Mouse (Mus musculus) stomach, embryonic 15.5 days (tissue): ENCODE measurements around the gene Olfr918. TPM values are rescaled to one million over a fixed set of nuclear protein-coding genes. Genes with fewer than 3 reads are reported as not detected.

ENCODE experiments used
- ATAC-seq: fragments of 200-750 bp; cut with Nextera tagmentation; 2 replicates; pipeline ENCODE4 v1.8.0; 2017; ENCODE audit warnings: low read depth, moderate number of reproducible peaks, moderate TSS enrichment; ENCODE audit not compliant: insufficient read depth, low FRiP score
- H3K27ac ChIP-seq: fragments of 300-500 bp; sonication (generic); 2 replicates; pipeline ENCODE4 v1.5.1; 2015; ENCODE audit warnings: mild to moderate bottlenecking, inconsistent platforms
- H3K27me3 ChIP-seq: fragments of 300-500 bp; sonication (generic); replicated peaks from 2 replicates; pipeline ENCODE4 v1.6.1; 2015; ENCODE audit warnings: inconsistent platforms
- H3K36me3 ChIP-seq: fragments of 300-500 bp; sonication (generic); 2 replicates; pipeline ENCODE4 v1.6.1; 2015; ENCODE audit warnings: inconsistent platforms
- H3K4me1 ChIP-seq: fragments of 300-500 bp; sonication (generic); 2 replicates; pipeline ENCODE4 v1.6.1; 2015; ENCODE audit warnings: inconsistent platforms
- H3K4me2 ChIP-seq: fragments of 300-500 bp; sonication (generic); 2 replicates; pipeline ENCODE4 v1.6.1; 2015; ENCODE audit warnings: mild to moderate bottlenecking, inconsistent platforms
- H3K4me3 ChIP-seq: fragments of 300-500 bp; sonication (generic); replicated peaks from 2 replicates; pipeline ENCODE4 v1.5.1; 2015; ENCODE audit warnings: inconsistent platforms
- H3K9ac ChIP-seq: fragments of 300-500 bp; sonication (generic); 2 replicates; pipeline ENCODE4 v1.6.1; 2015; ENCODE audit warnings: inconsistent platforms
- H3K9me3 ChIP-seq: fragments of 300-500 bp; sonication (generic); 2 replicates; pipeline ENCODE4 v1.6.1; 2016; ENCODE audit warnings: inconsistent platforms
- WGBS: fragments of 180-500 bp; shearing (Covaris S2); methylation state at CpG from one replicate; pipeline ENCODE4 v1.1.7; 2015; 5-methylcytosine and 5-hydroxymethylcytosine counted together
- polyA plus RNA-seq: library from polyadenylated mRNA; unstranded; fragments of >200 nt; fragmentation: Nextera tagmentation; extraction: Ambion mirVana; gene quantifications from 2 replicates; pipeline ENCODE4 v1.2.1, GENCODE M21; 2015

Gene Olfr918
- polyA plus RNA-seq, result not detected in 2 replicates

DNA sequence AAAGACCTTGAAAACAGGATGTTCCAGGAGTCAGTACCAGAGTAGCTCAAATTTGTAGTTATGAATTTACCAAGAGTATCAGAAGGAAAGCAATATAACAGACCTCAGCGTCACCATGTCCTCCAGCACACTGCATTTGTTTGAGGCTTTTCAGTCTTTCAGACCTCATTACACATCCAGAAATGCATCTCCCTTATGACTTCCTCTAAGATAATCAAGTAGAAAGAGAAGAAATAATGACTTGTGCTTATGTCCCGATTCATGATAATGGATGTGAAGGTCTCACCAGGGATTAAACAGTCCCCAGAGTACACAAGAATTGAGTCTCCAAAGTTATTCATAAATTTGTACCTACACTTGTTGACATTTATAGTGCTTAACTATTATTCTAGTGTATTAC, at the start of gene Olfr918:
TSS of gene Olfr918 (minus strand) at position 101 of the 400 bp plus-strand sequence.
- H3K4me3 ChIP-seq, result no peak within 1 kb of the TSS

DNA sequence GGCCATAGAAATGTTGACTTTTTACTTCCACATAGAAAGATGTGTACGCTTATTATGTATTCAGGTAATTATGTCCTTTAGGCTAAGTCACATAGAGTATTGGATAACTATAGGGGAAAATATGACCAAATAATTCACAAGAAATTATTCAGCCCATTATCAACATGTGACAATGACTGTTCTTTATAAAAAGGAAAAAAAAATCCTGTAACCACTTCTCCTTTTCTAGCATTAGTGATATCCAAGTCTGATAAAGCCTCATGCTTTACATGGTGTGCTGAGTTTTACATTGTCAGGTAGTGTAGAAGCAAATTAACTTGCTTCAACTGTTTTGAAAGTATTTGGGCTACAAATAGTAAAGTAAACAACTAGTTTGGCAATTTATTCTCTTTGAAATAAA, 49.6 kb upstream of the Olfr918 start:
- Histone ChIP-seq H3K4me2 (no peak overlapping the region), H3K9ac (no peak overlapping the region), H3K27ac (no peak overlapping the region), H3K36me3 (peaks cover 6% of the 10 kb centered on the region; the same call in 1 of the 2 replicates), H3K27me3 (no peaks in the 10 kb centered on the region), H3K4me1 (peaks cover 7% of the 10 kb centered on the region; the same call in 1 of the 2 replicates), H3K9me3 (no peaks in the 10 kb centered on the region), H3K4me3 (no peak overlapping the region)
- WGBS, result 94% methylated on average over 1 of the region's 1 CpGs
- ATAC-seq, result no peak

More for the DNA sequence above, at the start of gene Olfr918:
- no peak for ATAC-seq
- Histone ChIP-seq H3K36me3 (no peaks in the 10 kb centered on the region), H3K27ac (no peak within 1 kb of the TSS), H3K4me1 (no peaks in the 10 kb centered on the region), H3K27me3 (no peaks in the 10 kb centered on the region), H3K9ac (no peak within 1 kb of the TSS), H3K9me3 (no peaks in the 10 kb centered on the region), H3K4me2 (no peak within 1 kb of the TSS)
- WGBS, result 77% methylated on average over 2 of the region's 2 CpGs

DNA sequence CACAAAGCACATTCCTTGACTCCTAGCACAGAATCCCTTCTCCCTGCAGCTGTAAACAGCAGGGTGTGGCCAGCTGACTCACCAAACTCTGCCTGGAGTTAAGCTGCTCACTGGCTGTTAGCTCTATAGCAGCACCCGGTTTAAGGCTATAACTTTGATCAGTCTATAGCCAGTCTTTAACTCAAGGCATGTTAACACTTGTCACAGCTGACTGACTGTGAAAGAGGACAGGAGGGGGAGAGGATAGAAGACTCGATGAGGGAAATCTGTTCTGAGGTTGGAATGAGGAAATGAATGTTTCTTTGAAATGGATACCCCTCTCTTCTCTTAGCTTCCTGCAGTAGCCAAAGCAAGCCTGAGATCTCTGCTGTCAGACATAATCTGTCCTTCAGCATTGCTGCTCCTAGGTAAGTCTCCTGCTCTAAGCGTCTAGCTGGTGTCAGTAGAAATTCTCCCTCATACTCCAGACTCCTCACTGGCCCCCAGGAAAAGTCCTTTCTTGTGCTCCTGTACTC, 44.6 kb upstream of the Olfr918 start:
- Histone ChIP-seq H3K9ac (peak overlapping the region; percentile 26; the same call in 1 of the 2 replicates), H3K36me3 (peaks cover 6% of the 10 kb centered on the region; the same call in 1 of the 2 replicates), H3K4me3 (peak overlapping the region; percentile 55), H3K4me1 (peaks cover 11% of the 10 kb centered on the region; the same call in 1 of the 2 replicates), H3K27me3 (no peaks in the 10 kb centered on the region), H3K4me2 (peak overlapping the region; percentile 60), H3K9me3 (no peaks in the 10 kb centered on the region), H3K27ac (peak overlapping the region; percentile 85)
- 2% methylated on average over 3 of the region's 3 CpGs for WGBS
- ATAC-seq, result peak; percentile 82

DNA sequence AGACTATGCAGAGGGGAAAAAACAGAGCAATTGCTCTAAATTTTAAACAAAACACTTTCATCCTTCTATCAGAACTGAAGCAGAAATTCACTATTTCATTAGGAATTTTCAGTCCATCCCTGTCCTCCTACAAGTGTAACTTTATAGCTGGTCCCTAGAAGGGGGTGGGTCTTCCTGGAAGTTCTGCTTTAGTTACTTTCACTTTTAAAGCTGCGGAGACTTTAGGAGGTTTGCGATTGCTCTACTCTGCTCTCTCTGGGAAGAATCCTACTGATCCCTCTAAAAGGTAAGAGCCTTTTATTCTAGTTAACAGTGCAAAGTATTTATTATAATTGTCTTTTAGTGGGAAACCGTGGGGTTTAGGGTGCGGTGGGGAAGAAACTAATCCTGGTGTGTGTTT, 43.7 kb upstream of the Olfr918 start, which contains the start of gene Vwa5a:
TSS of gene Vwa5a (plus strand) at position 167 of the 400 bp plus-strand sequence.
- Histone ChIP-seq H3K27me3 (no peaks in the 10 kb centered on the region), H3K36me3 (no peaks in the 10 kb centered on the region; the same call in 1 of the 2 replicates), H3K9ac (peak within 1 kb of the TSS; percentile 26; the same call in 1 of the 2 replicates), H3K4me3 (peak within 1 kb of the TSS; percentile 55), H3K9me3 (no peaks in the 10 kb centered on the region), H3K27ac (peak within 1 kb of the TSS; percentile 85), H3K4me2 (peak within 1 kb of the TSS; percentile 60), H3K4me1 (peaks cover 11% of the 10 kb centered on the region; the same call in 1 of the 2 replicates)
- WGBS, result 0% methylated on average over 4 of the region's 4 CpGs
- ATAC-seq, result peak; percentile 85; the same call in 1 of the 2 replicates

DNA sequence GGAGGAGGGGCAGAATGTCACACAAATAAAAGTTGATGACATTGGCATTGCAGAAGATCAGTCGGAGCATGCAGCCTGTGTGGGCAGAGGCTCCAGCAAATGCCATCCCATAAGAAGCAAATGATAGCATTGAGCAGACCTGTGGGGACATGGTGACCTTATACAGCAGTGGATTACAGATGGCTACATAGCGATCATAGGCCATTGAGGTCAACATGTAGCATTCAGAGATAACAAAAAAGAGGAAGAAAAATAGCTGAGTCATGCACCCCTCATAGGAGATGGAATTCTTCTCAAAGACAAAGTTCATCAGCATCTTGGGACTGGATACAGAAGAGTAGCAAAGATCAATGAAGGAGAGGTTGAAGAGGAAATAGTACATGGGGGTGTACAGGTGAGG, 1.5 kb downstream of the Olfr918 start:
- Histone ChIP-seq H3K4me2 (no peak overlapping the region), H3K27me3 (no peaks in the 10 kb centered on the region), H3K4me1 (no peaks in the 10 kb centered on the region), H3K9ac (no peak overlapping the region), H3K4me3 (no peak overlapping the region), H3K27ac (no peak overlapping the region), H3K9me3 (no peaks in the 10 kb centered on the region), H3K36me3 (no peaks in the 10 kb centered on the region)
- 75% methylated on average over 2 of the region's 2 CpGs for WGBS
- no peak for ATAC-seq

DNA sequence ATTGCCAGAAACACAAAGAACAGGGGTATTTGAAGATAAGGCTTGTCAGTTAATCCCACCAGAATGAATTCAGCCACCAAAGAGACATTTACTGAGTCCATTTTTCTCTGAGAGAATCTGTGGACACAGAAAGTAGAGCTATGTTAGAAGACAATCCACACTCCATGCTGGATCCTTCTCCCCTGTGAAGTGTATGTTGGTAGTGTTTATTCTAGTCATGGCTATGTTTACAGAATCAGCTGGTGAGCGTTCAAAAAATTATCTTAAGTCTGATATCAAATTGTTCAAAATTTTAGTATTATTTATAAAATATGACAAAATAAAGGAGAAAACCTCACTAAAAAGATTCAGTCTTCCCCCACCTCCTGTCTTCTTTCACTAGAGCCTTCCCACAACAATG, 8.7 kb downstream of the Olfr918 start, which contains the start of gene Olfr917:
TSS of gene Olfr917 (minus strand) at position 101 of the 400 bp plus-strand sequence.
- H3K27ac ChIP-seq, result no peak within 1 kb of the TSS
- no peak within 1 kb of the TSS for H3K9ac ChIP-seq
- H3K27me3 ChIP-seq, result no peaks in the 10 kb centered on the region
- WGBS, result 64% methylated on average over 1 of the region's 1 CpGs
- H3K36me3 ChIP-seq, result no peaks in the 10 kb centered on the region
- no peak within 1 kb of the TSS for H3K4me2 ChIP-seq
- H3K4me3 ChIP-seq, result no peak within 1 kb of the TSS
- no peak for ATAC-seq
- H3K4me1 ChIP-seq, result no peaks in the 10 kb centered on the region
- H3K9me3 ChIP-seq, result no peaks in the 10 kb centered on the region

DNA sequence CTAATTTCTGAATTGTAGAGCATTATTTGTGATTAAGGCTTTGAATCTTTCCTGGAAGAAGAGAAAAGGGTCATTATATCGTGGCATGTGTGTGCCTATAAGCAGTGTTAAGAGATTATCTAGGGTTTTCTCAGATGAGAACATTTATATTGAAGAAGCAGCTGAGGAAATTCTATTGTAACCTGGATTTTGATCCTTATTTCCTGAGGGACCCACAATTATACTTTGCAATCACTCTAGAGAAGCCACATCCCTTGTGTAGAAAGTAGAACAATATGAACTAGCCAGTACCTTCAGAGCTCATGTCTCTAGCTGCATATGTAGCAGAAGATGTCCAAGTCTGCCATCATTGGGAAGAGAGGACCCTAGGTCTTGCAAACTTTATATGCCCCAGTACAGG, 14.6 kb downstream of the Olfr918 start, which contains the start of gene Olfr916:
TSS of gene Olfr916 (minus strand) at position 101 of the 400 bp plus-strand sequence.
- H3K36me3 ChIP-seq, result no peaks in the 10 kb centered on the region
- no peak within 1 kb of the TSS for H3K4me3 ChIP-seq
- WGBS, result 77% methylated on average over 1 of the region's 1 CpGs
- H3K9me3 ChIP-seq, result no peaks in the 10 kb centered on the region
- no peak within 1 kb of the TSS for H3K27ac ChIP-seq
- no peak within 1 kb of the TSS for H3K9ac ChIP-seq
- ATAC-seq, result no peak
- H3K4me1 ChIP-seq, result no peaks in the 10 kb centered on the region
- H3K27me3 ChIP-seq, result no peaks in the 10 kb centered on the region
- no peak within 1 kb of the TSS for H3K4me2 ChIP-seq

DNA sequence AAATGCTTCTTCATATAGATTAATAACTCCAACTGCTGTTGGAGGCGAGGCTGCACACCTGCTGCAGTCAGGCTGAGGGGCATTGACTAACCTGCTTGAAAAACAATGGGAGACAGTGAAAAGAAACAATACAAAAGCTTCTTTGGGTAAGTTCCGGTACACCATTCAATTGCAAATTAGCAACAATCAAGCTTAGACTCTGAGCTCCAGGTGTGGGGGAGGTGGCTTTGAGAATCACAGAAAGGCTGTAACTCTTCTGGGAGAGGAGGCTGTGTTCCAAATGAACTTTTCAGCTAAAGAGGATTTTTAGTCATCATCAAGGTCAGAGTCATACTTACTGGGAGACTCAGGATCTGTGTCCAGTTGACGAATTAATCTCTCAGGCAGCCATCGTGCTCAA, 42.0 kb downstream of the Olfr918 start:
- Histone ChIP-seq H3K27me3 (no peaks in the 10 kb centered on the region), H3K36me3 (no peaks in the 10 kb centered on the region), H3K9ac (no peak overlapping the region), H3K27ac (no peak overlapping the region), H3K4me2 (no peak overlapping the region), H3K4me3 (no peak overlapping the region), H3K4me1 (no peaks in the 10 kb centered on the region), H3K9me3 (no peaks in the 10 kb centered on the region)
- WGBS, result 86% methylated on average over 4 of the region's 4 CpGs
- no peak for ATAC-seq

Other genes with a start within 250 kb of the Olfr918 start
- not detected in 2 replicates for gene Olfr901, start 245.1 kb downstream of the Olfr918 start, polyA plus RNA-seq
- not detected in 2 replicates for gene Olfr902, start 226.9 kb downstream of the Olfr918 start, polyA plus RNA-seq
- not detected in 2 replicates for gene Olfr904, start 211.5 kb downstream of the Olfr918 start, polyA plus RNA-seq
- not detected in 2 replicates for gene Olfr905, start 203.5 kb downstream of the Olfr918 start, polyA plus RNA-seq
- not detected in 2 replicates for gene Olfr906, start 187.5 kb downstream of the Olfr918 start, polyA plus RNA-seq
- not detected in 2 replicates for gene Olfr907, start 178.8 kb downstream of the Olfr918 start, polyA plus RNA-seq
- not detected in 2 replicates for gene Olfr911-ps1, start 153.0 kb downstream of the Olfr918 start, polyA plus RNA-seq
- gene Olfr910, start 136.8 kb downstream of the Olfr918 start, polyA plus RNA-seq, result not detected in 2 replicates
- gene Olfr912, start 94.4 kb downstream of the Olfr918 start, polyA plus RNA-seq, result not detected in 2 replicates
- not detected in 2 replicates for gene Olfr913, start 81.8 kb downstream of the Olfr918 start, polyA plus RNA-seq
- not detected in 2 replicates for gene Olfr914, start 69.5 kb downstream of the Olfr918 start, polyA plus RNA-seq
- gene Olfr916, start 14.7 kb downstream of the Olfr918 start, polyA plus RNA-seq, result not detected in 2 replicates
- gene Olfr917, start 8.8 kb downstream of the Olfr918 start, polyA plus RNA-seq, result not detected in 2 replicates
- gene Olfr919, start 29.1 kb upstream of the Olfr918 start, polyA plus RNA-seq, result not detected in 2 replicates
- gene Vwa5a, start 43.7 kb upstream of the Olfr918 start, polyA plus RNA-seq, result 21.5 and 21.9 TPM in 2 replicates
- gene Olfr920, start 77.7 kb upstream of the Olfr918 start, polyA plus RNA-seq, result 0.04 and 0.08 TPM in 2 replicates
- not detected in 2 replicates for gene Olfr921, start 98.5 kb upstream of the Olfr918 start, polyA plus RNA-seq
- gene Olfr922, start 140.0 kb upstream of the Olfr918 start, polyA plus RNA-seq, result not detected in 2 replicates
- not detected in 2 replicates for gene Olfr923, start 151.9 kb upstream of the Olfr918 start, polyA plus RNA-seq
- not detected in 2 replicates for gene Olfr924, start 169.8 kb upstream of the Olfr918 start, polyA plus RNA-seq
- not detected in 2 replicates for gene Olfr26, start 180.5 kb upstream of the Olfr918 start, polyA plus RNA-seq
- not detected in 2 replicates for gene Olfr926, start 202.5 kb upstream of the Olfr918 start, polyA plus RNA-seq